Comparison of ENCODE assay signal across 9 mouse cellular contexts in the genomic region with DNA sequence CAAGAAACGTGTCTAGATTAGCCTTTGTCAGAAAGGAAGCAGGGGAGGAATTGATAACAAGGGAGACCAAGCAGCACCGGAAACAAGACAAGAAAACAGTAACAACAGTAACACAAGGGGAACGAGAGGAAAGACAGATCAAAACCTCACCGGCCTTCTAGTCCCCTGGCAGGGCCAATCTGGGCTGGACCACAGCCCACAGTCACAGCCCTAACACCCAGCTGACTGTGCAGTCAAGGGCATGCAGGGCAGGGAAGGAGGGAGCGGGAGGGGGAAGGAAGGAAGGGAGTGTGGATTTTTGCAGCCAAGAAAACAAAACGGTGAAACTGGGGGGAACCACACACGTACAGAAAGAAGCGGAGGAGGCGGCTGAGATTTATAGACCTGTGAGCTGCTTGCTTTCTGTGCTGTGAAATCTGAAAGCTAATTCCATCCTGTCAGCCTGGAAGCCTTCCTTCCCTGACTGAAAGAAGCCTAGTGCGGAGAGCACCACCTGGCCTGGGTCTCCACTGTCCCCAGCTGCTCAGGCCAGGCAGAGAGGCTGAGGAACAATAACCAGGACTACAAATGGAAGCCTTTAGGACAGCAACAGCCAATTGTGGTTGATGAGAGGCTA. TPM values are rescaled to one million over a fixed set of nuclear protein-coding genes. Genes with fewer than 3 reads are reported as not detected.
A peak's percentile ranks its signal among the peaks of the same experiment; 100 is the strongest.
DNase-seq lines count a peak whose midpoint lies in the region; ATAC-seq and TF ChIP-seq lines count a peak whose summit lies in the region.
"Had no signal": no experiment of that assay in that cellular context is flagged by ENCODE, and none has a peak within 500 bp of the region (broad histone marks: within the 10 kb centered on the region; RNA-seq: fewer than 3 reads in every experiment).

No protein-coding gene starts in this region.

- H3K9me3 ChIP-seq in hindbrain, embryonic 13.5 days: no peaks in the 10 kb centered on the region
- H3K9me3 ChIP-seq in limb, embryonic 15.5 days: no peaks in the 10 kb centered on the region
- 0 out of 2 replicates have a peak, but pooled peaks cover 4% of the 10 kb centered on the region for H3K9me3 ChIP-seq in stomach, embryonic 16.5 days (replicated peaks; ENCODE audit: control insufficient read depth, low read length)
- H3K9me3 ChIP-seq: G1E had no signal

- 66% methylated on average over 10 of the region's 10 CpGs for WGBS in hindbrain, embryonic 13.5 days
- WGBS in limb, embryonic 15.5 days: 42% methylated on average over 10 of the region's 10 CpGs
- WGBS in stomach, embryonic 16.5 days: 53% methylated on average over 10 of the region's 10 CpGs

- H3K4me1 ChIP-seq in hindbrain, embryonic 13.5 days (replicated peaks): peaks cover 7% of the 10 kb centered on the region; the same call in 1 of the 2 replicates
- H3K4me1 ChIP-seq in limb, embryonic 15.5 days: peaks cover 6% of the 10 kb centered on the region; the same call in 1 of the 2 replicates
- no peaks in the 10 kb centered on the region for H3K4me1 ChIP-seq in stomach, embryonic 16.5 days (ENCODE audit: control insufficient read depth, insufficient read depth, low read length)

- peak; percentile 47 for DNase-seq in gastrocnemius, postnatal 14 days
- DNase-seq in gastrocnemius, adult 18-20 months (ENCODE audit: low spot score): no peak
- peak; percentile 17 for DNase-seq in brain, embryonic 14.5 days (ENCODE audit: low read depth)

- TF ChIP-seq POLR2A in brain, embryonic 14.5 days (IDR thresholded peaks at IDR 0.05; ENCODE audit: borderline replicate concordance, extremely low read depth, insufficient read depth, insufficient read length, poor library complexity, severe bottlenecking): no peak

- intact Hi-C loops in gastrocnemius, postnatal 14 days (cut with DNase I; ENCODE audit: low total_unique reads): no loop called here

- H3K36me3 ChIP-seq in hindbrain, embryonic 13.5 days: peaks cover 27% of the 10 kb centered on the region
- peaks cover 18% of the 10 kb centered on the region for H3K36me3 ChIP-seq in limb, embryonic 15.5 days
- H3K36me3 ChIP-seq in stomach, embryonic 16.5 days (ENCODE audit: control insufficient read depth, insufficient read depth, low read length): no peaks in the 10 kb centered on the region; the same call in 1 of the 2 replicates

- TF ChIP-seq CTCF in brain, embryonic 14.5 days (IDR thresholded peaks at IDR 0.05; ENCODE audit: borderline replicate concordance, extremely low read depth, insufficient read depth, insufficient read length): no peak

- H3K4me3 ChIP-seq in hindbrain, embryonic 13.5 days: no peak overlapping the region
- H3K4me3 ChIP-seq in limb, embryonic 15.5 days: no peak overlapping the region
- no peak overlapping the region for H3K4me3 ChIP-seq in stomach, embryonic 16.5 days (replicated peaks; ENCODE audit: low read length)

- H3K27me3 ChIP-seq in hindbrain, embryonic 13.5 days: no peaks in the 10 kb centered on the region
- H3K27me3 ChIP-seq in limb, embryonic 15.5 days: no peaks in the 10 kb centered on the region
- H3K27me3 ChIP-seq in stomach, embryonic 16.5 days (ENCODE audit: control insufficient read depth, insufficient read depth, low read length): no peaks in the 10 kb centered on the region

- H3K27ac ChIP-seq in hindbrain, embryonic 13.5 days: peak overlapping the region; percentile 44
- peak overlapping the region; percentile 22 for H3K27ac ChIP-seq in limb, embryonic 15.5 days
- 0 out of 2 replicates have a peak overlapping the region, but pooled peaks have one; percentile 29 for H3K27ac ChIP-seq in stomach, embryonic 16.5 days (ENCODE audit: low read length)

- H3K4me2 ChIP-seq in hindbrain, embryonic 13.5 days: no peak overlapping the region
- H3K4me2 ChIP-seq in limb, embryonic 15.5 days: no peak overlapping the region
- no peak overlapping the region for H3K4me2 ChIP-seq in stomach, embryonic 16.5 days (ENCODE audit: low read depth, low read length)

- peak overlapping the region; percentile 56; the same call in 1 of the 2 replicates for H3K9ac ChIP-seq in hindbrain, embryonic 13.5 days
- no peak overlapping the region for H3K9ac ChIP-seq in limb, embryonic 15.5 days
- no peak overlapping the region for H3K9ac ChIP-seq in stomach, embryonic 16.5 days (ENCODE audit: low read length)

- ATAC-seq in hindbrain, embryonic 13.5 days (ENCODE audit: low FRiP score): no peak
- ATAC-seq in limb, embryonic 15.5 days (ENCODE audit: insufficient number of reproducible peaks, low FRiP score, low TSS enrichment, low read depth): no peak
- no peak; the same call in 1 of the 2 replicates for ATAC-seq in stomach, embryonic 16.5 days (ENCODE audit: insufficient read depth, low FRiP score)
- no peak for ATAC-seq in activated CD4-positive, CD25-positive, alpha-beta regulatory T cell, adult 4 months
- no peak for ATAC-seq in monocyte, adult 5-6 weeks (replicated peaks; ENCODE audit: insufficient number of reproducible peaks, low FRiP score, low TSS enrichment, poor library complexity, severe bottlenecking)

RNA-seq across cellular contexts. Expression of a gene that starts 13.4 kb away (rescaled TPM):
- 1 to 10 TPM; 2.9 to 3.3 TPM for total RNA-seq in gastrocnemius, postnatal 14 days (2021)
- 1 to 10 TPM; 2.6 to 3.9 TPM for total RNA-seq in gastrocnemius, adult 18-20 months (2021)
- polyA plus RNA-seq in brain, embryonic 14.5 days (2012; rRNA removed): 12.8 and 14.5 TPM in 2 replicates
- polyA plus RNA-seq in hindbrain, embryonic 13.5 days (2015; fragmentation: Nextera tagmentation; extraction: Ambion mirVana): 6.8 and 7.6 TPM in 2 replicates
- 5.8 and 6.1 TPM in 2 replicates for polyA plus RNA-seq in limb, embryonic 15.5 days (2015; fragmentation: Nextera tagmentation; extraction: Ambion mirVana)
- 8.2 and 9.0 TPM in 2 replicates for polyA plus RNA-seq in stomach, embryonic 16.5 days (2015; fragmentation: Nextera tagmentation; extraction: Ambion mirVana)
- polyA plus RNA-seq in activated CD4-positive, CD25-positive, alpha-beta regulatory T cell, adult 4 months (2017; shearing (Covaris generic)): 1 to 10 TPM; 2.3 TPM
- total RNA-seq in monocyte, adult 5-6 weeks (2017): 0.21 to 3.2 TPM (median 2.4 TPM) in 3 replicates

RNA-seq across cellular contexts. Expression of a gene that starts 15.1 kb away (rescaled TPM):
- 1 to 10 TPM; 5.7 to 5.8 TPM for total RNA-seq in gastrocnemius, postnatal 14 days (2021)
- 1 to 10 TPM in 1 of 2 experiments, under 1 TPM in 1; 0.91 to 1.6 TPM for total RNA-seq in gastrocnemius, adult 18-20 months (2021)
- polyA plus RNA-seq in brain, embryonic 14.5 days (2012; rRNA removed): 17.6 and 17.9 TPM in 2 replicates
- polyA plus RNA-seq in hindbrain, embryonic 13.5 days (2015; fragmentation: Nextera tagmentation; extraction: Ambion mirVana): 9.8 and 10.0 TPM in 2 replicates
- 50.7 and 52.7 TPM in 2 replicates for polyA plus RNA-seq in limb, embryonic 15.5 days (2015; fragmentation: Nextera tagmentation; extraction: Ambion mirVana)
- 19.5 and 20.6 TPM in 2 replicates for polyA plus RNA-seq in stomach, embryonic 16.5 days (2015; fragmentation: Nextera tagmentation; extraction: Ambion mirVana)
- under 1 TPM in 1 of 2 experiments, not detected in 1; 0.20 TPM for polyA plus RNA-seq in activated CD4-positive, CD25-positive, alpha-beta regulatory T cell, adult 4 months (2017; shearing (Covaris generic))
- 0.43 to 2.9 TPM (median 0.67 TPM) in 3 replicates for total RNA-seq in monocyte, adult 5-6 weeks (2017)
- total RNA-seq: G1E had no signal
- polyA plus RNA-seq: G1E had no signal

RNA-seq across cellular contexts. Expression of a gene that starts 25.4 kb away (rescaled TPM):
- total RNA-seq in gastrocnemius, postnatal 14 days (2021): 100 to 1,000 TPM; 196 to 203 TPM
- 100 to 1,000 TPM; 162 to 169 TPM for total RNA-seq in gastrocnemius, adult 18-20 months (2021)
- polyA plus RNA-seq in brain, embryonic 14.5 days (2012; rRNA removed): 257 and 335 TPM in 2 replicates
- polyA plus RNA-seq in hindbrain, embryonic 13.5 days (2015; fragmentation: Nextera tagmentation; extraction: Ambion mirVana): 439 and 447 TPM in 2 replicates
- polyA plus RNA-seq in limb, embryonic 15.5 days (2015; fragmentation: Nextera tagmentation; extraction: Ambion mirVana): 343 and 373 TPM in 2 replicates
- polyA plus RNA-seq in stomach, embryonic 16.5 days (2015; fragmentation: Nextera tagmentation; extraction: Ambion mirVana): 346 and 368 TPM in 2 replicates
- polyA plus RNA-seq in activated CD4-positive, CD25-positive, alpha-beta regulatory T cell, adult 4 months (2017; shearing (Covaris generic)): 100 to 1,000 TPM; 178 to 210 TPM
- 30.4 to 56.5 TPM (median 43.4 TPM) in 3 replicates for total RNA-seq in monocyte, adult 5-6 weeks (2017)

RNA-seq across cellular contexts. Expression of a gene that starts 28.8 kb away (rescaled TPM):
- total RNA-seq in gastrocnemius, postnatal 14 days (2021): not detected
- total RNA-seq in gastrocnemius, adult 18-20 months (2021): not detected
- 0.07 TPM in 1 of 2 replicates, not detected in the other for polyA plus RNA-seq in brain, embryonic 14.5 days (2012; rRNA removed)
- polyA plus RNA-seq in hindbrain, embryonic 13.5 days (2015; fragmentation: Nextera tagmentation; extraction: Ambion mirVana): not detected in 2 replicates
- not detected in 2 replicates for polyA plus RNA-seq in limb, embryonic 15.5 days (2015; fragmentation: Nextera tagmentation; extraction: Ambion mirVana)
- polyA plus RNA-seq in stomach, embryonic 16.5 days (2015; fragmentation: Nextera tagmentation; extraction: Ambion mirVana): not detected in 2 replicates
- polyA plus RNA-seq in activated CD4-positive, CD25-positive, alpha-beta regulatory T cell, adult 4 months (2017; shearing (Covaris generic)): not detected
- not detected in 3 replicates for total RNA-seq in monocyte, adult 5-6 weeks (2017)
- polyA plus RNA-seq: G1E had no signal

RNA-seq across cellular contexts. Expression of a gene that starts 38.0 kb away (rescaled TPM):
- 1 to 10 TPM; 5.8 to 6.5 TPM for total RNA-seq in gastrocnemius, postnatal 14 days (2021)
- total RNA-seq in gastrocnemius, adult 18-20 months (2021): 1 to 10 TPM; 2.5 to 3.0 TPM
- polyA plus RNA-seq in brain, embryonic 14.5 days (2012; rRNA removed): 15.5 and 18.8 TPM in 2 replicates
- polyA plus RNA-seq in hindbrain, embryonic 13.5 days (2015; fragmentation: Nextera tagmentation; extraction: Ambion mirVana): 19.8 and 21.3 TPM in 2 replicates
- polyA plus RNA-seq in limb, embryonic 15.5 days (2015; fragmentation: Nextera tagmentation; extraction: Ambion mirVana): 52.6 and 53.0 TPM in 2 replicates
- 39.0 and 44.4 TPM in 2 replicates for polyA plus RNA-seq in stomach, embryonic 16.5 days (2015; fragmentation: Nextera tagmentation; extraction: Ambion mirVana)
- 10 to 100 TPM; 30.2 to 33.5 TPM for polyA plus RNA-seq in activated CD4-positive, CD25-positive, alpha-beta regulatory T cell, adult 4 months (2017; shearing (Covaris generic))
- total RNA-seq in monocyte, adult 5-6 weeks (2017): 22.6 to 36.0 TPM (median 32.4 TPM) in 3 replicates
